Mouse (Mus musculus): Measurements from ENCODE around the gene Grm5. TPM values are rescaled to one million over a fixed set of nuclear protein-coding genes. Genes with fewer than 3 reads are reported as not detected.
A peak's percentile ranks its signal among the peaks of the same experiment; 100 is the strongest.

Gene Grm5
- total RNA-seq, 2 experiments from 2014 or later, result 199 to 205 TPM

DNA sequence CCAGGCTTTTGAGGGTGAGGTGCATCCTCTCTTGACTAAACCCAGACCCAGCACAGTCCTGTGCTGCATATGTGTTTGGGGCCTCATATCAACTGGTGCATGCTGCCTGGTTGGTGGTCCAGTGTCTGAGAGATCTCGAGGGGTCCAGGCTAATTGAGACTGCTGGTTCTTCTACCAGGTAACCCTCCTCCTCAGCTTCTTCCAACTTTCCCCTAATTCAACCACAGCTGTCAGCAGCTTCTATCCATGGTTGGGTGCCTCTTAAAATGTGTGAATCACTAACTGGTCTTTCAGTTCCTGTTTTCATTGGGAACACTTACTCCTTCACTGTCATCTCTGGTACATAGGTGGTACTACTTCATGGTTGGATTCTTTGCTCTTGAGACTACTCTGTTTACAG, 240.9 kb downstream of the Grm5 start:
- intact Hi-C loops (cut with DNase I), result no loop called here
- no peak for DNase-seq (ENCODE audit: low spot score in 2 of 2)

GRCm38 (mm10) chr7:87834669-87835068, 250.7 kb downstream of the Grm5 start:
- no peak for DNase-seq (ENCODE audit: low spot score in 2 of 2)
- intact Hi-C loops (cut with DNase I), result no loop called here

DNA sequence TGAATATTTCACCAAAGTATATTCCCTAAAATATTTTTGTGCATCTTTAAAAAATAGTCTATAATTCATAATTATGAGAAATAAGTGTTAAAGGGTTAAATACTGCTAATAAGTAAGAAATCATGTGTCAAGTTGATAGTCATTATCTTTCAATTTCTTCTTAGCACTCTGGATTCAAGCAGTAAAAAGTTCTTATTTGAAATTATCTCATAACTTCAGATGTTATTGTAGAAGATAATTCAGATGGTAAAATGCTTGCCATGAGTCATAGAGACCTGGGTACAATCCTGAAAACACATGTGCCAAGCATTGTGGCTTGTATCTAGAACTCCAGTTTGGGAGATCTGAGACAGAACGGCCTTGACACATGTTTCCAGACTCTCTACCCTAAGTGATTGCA, 254.6 kb downstream of the Grm5 start:
- no peak for DNase-seq (ENCODE audit: low spot score in 2 of 2)
- intact Hi-C loops (cut with DNase I), result no loop called here

- intact Hi-C loops (cut with DNase I), result no loop called here
- DNase-seq (ENCODE audit: low spot score in 2 of 2), result no peak
Observed at GRCm38 (mm10) chr7:87843496-87843895, 259.5 kb downstream of the Grm5 start.

GRCm38 (mm10) chr7:87846082-87846481, 262.1 kb downstream of the Grm5 start:
- intact Hi-C loops (cut with DNase I), result no loop called here
- no peak for DNase-seq (ENCODE audit: low spot score in 2 of 2)

- intact Hi-C loops (cut with DNase I), result loop anchor here (10.0 kb wide), 1 partner anchor 341 kb away; the partner anchor contains the start of gene Grm5
- DNase-seq (ENCODE audit: low spot score in 2 of 2), result peak; percentile 72 to 86
Observed at GRCm38 (mm10) chr7:87925956-87926355, 342.0 kb downstream of the Grm5 start.

DNA sequence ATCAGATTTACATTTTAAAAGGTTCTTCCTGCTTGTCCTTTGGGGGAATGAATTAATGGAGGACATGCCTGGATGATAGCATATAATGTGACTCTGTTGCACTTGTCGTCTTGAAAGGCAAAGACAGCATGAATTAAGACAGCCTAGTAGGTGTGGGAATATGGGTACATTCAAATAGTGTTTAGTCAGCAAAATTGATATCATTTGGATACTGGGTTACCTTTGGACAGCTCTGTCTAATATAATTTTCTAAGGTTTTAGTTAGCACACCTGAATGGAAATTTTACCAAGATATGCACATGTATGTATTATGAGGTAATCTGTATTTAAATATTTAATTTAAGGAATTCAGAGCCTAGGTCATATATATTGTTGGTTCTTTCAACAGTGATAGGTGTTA, 353.4 kb downstream of the Grm5 start:
- DNase-seq (ENCODE audit: low spot score in 2 of 2), result no peak
- intact Hi-C loops (cut with DNase I), result no loop called here

DNA sequence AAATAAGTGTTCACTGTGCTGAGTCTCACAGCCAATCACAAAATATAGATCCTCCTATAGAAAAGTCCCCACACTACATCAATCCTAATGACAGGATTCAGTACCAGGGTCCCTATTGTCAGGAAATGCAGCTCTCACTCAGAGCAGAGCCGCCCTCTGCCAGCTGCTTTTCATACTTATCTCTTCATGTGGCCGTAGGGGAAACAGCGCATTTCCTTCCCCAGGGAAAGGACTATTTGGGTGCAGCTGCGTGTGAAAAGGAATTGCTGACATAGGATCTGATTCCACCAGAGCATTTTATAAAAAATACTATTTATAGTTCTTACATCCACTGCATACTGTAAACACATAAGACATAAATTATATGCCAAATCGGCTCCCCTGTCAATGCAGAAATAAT, 354.3 kb downstream of the Grm5 start:
- DNase-seq (ENCODE audit: low spot score in 2 of 2), result no peak
- intact Hi-C loops (cut with DNase I), result no loop called here

DNA sequence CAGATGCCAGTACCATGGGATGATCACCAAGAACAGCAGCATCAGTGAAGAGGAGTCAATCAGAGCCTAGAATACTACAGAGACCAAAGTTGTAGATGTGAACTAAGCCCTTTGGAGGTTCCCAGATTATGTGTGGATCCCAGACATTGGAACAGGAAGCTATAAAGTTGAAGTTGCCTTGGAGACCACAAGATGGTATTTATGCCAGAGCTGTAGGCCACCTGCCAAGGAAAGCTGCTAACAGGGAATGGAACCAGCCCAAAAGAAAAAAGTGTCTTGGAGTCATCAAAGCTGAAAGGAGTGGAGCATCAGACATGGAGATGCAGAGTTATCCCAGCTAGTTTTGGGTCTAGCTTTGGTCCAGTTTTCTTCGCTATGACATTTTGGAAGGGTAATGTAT, 366.2 kb downstream of the Grm5 start:
- peak; percentile 45 to 79 for DNase-seq (ENCODE audit: low spot score in 2 of 2)
- intact Hi-C loops (cut with DNase I), result no loop called here

- DNase-seq (ENCODE audit: low spot score in 2 of 2), result peak; percentile 39 to 73
- intact Hi-C loops (cut with DNase I), result no loop called here
Observed at GRCm38 (mm10) chr7:87973216-87973615, 389.2 kb downstream of the Grm5 start.

- DNase-seq (ENCODE audit: low spot score in 2 of 2), result no peak
- intact Hi-C loops (cut with DNase I), result no loop called here
Observed at GRCm38 (mm10) chr7:87975041-87975440, 391.1 kb downstream of the Grm5 start.

DNA sequence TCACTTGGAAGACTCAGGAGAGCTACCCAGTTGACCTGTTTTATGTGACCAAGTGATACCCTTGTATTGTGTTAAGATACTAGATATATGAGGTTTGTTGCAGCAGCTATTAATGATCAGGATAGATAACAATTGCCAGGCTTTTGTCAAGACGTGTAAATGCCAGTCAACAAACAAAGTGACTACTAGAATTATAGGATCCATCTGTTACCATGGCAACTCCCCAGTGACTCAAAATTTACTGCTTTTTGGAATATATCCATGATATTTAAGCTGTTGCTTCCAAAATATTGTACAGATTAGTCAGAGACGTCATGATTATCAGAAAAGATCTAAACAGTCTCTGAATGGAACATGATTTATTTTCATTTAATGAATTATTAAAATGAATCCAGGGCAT, 399.5 kb downstream of the Grm5 start:
- DNase-seq (ENCODE audit: low spot score in 2 of 2), result no peak
- intact Hi-C loops (cut with DNase I), result no loop called here

GRCm38 (mm10) chr7:88014451-88014850, 430.5 kb downstream of the Grm5 start:
- no peak for DNase-seq (ENCODE audit: low spot score in 2 of 2)
- intact Hi-C loops (cut with DNase I), result no loop called here

- peak; percentile 24 to 66 for DNase-seq (ENCODE audit: low spot score in 2 of 2)
- intact Hi-C loops (cut with DNase I), result no loop called here
Observed at GRCm38 (mm10) chr7:88027411-88028132, 443.6 kb downstream of the Grm5 start.

DNA sequence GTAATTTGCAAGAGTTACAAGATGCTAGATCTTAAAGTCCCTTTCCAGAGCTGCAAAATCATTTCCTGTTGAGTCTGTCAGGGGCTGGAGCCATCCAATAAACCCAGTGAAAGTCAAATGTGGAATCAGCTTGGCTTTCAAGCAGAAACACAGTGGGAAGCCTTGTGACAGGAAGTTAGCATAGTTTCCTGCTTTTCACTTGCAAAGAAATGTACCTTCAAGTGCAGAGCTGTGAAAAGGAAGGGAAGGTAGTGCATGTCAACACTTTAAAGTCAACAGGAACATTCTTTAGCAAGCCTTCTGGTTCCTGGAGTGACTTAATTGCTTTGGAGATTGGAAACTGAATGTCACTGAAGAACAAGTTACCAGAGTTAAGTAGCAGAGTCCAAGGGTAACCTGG, 463.4 kb downstream of the Grm5 start:
- intact Hi-C loops (cut with DNase I), result no loop called here
- no peak for DNase-seq (ENCODE audit: low spot score in 2 of 2)

DNA sequence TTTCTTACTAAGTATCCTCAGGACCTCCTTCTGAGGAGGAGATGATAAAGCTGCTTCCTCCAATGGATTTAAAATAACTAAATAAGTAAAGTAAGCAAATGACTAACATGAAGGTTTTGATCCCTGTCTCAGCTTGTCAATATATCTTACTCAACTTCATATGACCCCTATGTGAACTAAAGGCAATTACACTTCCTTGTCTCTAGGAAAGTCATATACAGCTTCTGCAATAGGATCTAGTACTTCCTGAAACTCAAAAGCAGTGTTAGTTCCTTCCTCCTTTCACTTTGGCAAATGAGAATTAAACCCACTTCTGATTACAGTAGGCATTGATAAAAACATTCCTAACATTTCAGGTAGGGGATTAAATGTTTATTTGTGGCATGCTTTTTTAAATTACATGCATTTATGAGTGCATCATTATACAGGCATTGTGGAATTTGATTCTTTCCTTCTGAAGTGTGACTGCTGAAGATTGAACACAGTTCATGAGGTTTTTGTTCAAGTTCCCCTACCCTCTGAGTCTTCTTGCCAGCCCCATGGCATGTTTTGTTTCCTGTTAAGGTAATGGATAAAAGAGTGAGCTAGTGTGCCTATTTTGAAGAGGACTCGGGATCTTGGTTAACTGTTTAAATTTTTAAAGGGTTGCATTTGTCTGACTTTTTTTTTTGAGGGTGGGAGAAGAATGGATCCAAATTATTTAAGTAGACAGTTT, 470.4 kb downstream of the Grm5 start:
- no peak for DNase-seq (ENCODE audit: low spot score in 2 of 2)
- intact Hi-C loops (cut with DNase I), result no loop called here

- no peak for DNase-seq (ENCODE audit: low spot score in 2 of 2)
- intact Hi-C loops (cut with DNase I), result no loop called here
Observed at GRCm38 (mm10) chr7:88056438-88056837, 472.5 kb downstream of the Grm5 start.

DNA sequence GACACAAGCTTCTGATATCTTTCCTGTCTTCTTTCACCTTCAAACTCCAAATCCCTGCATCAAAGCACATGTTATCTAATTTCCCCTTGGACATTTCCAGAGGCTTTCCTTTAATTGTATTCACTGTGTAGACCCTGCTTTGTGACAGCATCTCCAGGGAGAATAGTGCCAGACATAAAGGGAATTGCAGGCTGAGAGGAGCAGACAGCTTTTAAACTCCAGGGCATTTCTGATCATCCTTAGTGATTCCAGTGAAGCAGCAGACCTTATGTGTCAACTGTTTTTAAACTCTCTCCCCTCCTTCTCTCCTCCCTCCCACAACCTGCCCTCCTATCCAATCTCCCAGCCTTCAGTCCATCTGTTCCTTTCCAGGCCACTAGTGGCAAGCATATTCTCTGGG, 507.1 kb downstream of the Grm5 start:
- intact Hi-C loops (cut with DNase I), result no loop called here
- no peak for DNase-seq (ENCODE audit: low spot score in 2 of 2)

DNA sequence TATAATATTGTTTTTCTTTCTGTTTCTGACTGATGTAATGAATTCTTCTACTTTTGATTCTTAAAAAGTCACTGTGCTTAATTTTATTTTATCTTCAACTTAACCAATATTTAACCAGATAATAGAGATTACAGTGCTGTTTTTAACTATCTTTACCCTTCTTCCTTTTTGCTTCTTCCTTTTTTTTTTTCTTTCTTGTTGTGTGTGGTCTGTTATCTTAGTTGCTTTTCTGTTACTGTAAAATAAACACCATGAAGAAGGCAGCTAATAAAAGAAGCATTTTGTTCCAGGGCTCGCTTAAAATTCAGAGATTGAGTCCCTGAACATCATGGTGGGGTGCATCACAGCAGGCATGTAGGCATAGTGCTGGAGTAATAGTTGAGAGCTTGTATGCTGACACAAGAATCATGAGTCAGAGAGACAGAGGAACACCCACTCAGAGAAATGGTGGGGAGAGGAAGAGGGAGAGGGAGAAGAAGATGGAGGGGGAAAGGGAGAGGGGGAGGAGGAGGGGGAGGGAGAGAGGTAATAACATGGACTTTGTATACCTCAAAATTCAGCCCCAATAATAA, 512.7 kb downstream of the Grm5 start:
- intact Hi-C loops (cut with DNase I), result loop anchor here (5.0 kb wide), 1 partner anchor 261 kb away; no protein-coding TSS in a partner anchor
- peak in 1 of 2 experiments; percentile 31 for DNase-seq (ENCODE audit: low spot score in 2 of 2)

DNA sequence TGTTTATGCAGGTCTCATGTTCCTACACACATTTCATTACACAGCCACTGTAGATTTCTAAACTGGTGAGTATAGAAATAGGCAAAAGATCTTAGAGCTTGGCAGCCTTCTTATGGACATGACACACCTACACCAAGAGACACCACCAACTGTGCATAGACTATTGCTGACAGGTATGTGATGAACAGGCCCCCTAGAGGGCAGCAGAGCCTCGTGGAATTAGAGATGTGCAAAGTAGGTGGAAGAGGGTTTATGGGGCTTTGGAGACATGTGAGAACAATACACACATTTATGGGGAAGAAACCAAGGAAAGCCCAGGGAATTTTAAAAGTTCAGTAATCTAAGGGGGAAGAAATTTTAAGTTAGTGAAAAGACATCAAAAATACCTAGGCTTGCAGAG, 513.7 kb downstream of the Grm5 start:
- peak; percentile 53 to 54 for DNase-seq (ENCODE audit: low spot score in 2 of 2)
- intact Hi-C loops (cut with DNase I), result loop anchor here (2.0 to 5.0 kb wide), 2 partner anchors 260 to 447 kb away; no protein-coding TSS in a partner anchor
